Mouse (Mus musculus) heart, embryonic 16.5 days (tissue): ENCODE measurements around the gene 5330417C22Rik. TPM values are rescaled to one million over a fixed set of nuclear protein-coding genes. Genes with fewer than 3 reads are reported as not detected.

ENCODE experiments used
- ATAC-seq: fragments of 200-750 bp; cut with Nextera tagmentation; replicated peaks from 2 replicates; pipeline ENCODE4 v1.8.0; 2017; ENCODE audit warnings: moderate number of reproducible peaks; ENCODE audit not compliant: insufficient read depth, low FRiP score; ENCODE audit errors: extremely low read depth
- H3K27ac ChIP-seq: fragments of 300-500 bp; sonication (generic); 2 replicates; pipeline ENCODE4 v1.5.1; 2014; ENCODE audit warnings: mild to moderate bottlenecking, low read length, control low read depth, moderate library complexity
- H3K27me3 ChIP-seq: fragments of 300-500 bp; sonication (generic); 2 replicates; pipeline ENCODE4 v1.6.1; 2014; ENCODE audit warnings: low read length, mixed read lengths; ENCODE audit not compliant: control insufficient read depth, insufficient read depth
- H3K36me3 ChIP-seq: fragments of 300-500 bp; sonication (generic); 2 replicates; pipeline ENCODE4 v1.6.1; 2014; ENCODE audit not compliant: control insufficient read depth, insufficient read depth
- H3K4me1 ChIP-seq: fragments of 300-500 bp; sonication (generic); 2 replicates; pipeline ENCODE4 v1.6.1; 2014; ENCODE audit warnings: low read length, mixed read lengths; ENCODE audit not compliant: control insufficient read depth, insufficient read depth
- H3K4me2 ChIP-seq: fragments of 300-500 bp; sonication (generic); 2 replicates; pipeline ENCODE4 v1.6.1; 2014; ENCODE audit warnings: low read depth, mild to moderate bottlenecking, control low read depth, low read length
- H3K4me3 ChIP-seq: fragments of 300-500 bp; sonication (generic); 2 replicates; pipeline ENCODE4 v1.5.1; 2014; ENCODE audit warnings: mild to moderate bottlenecking, control low read depth, low read length
- H3K9ac ChIP-seq: fragments of 300-500 bp; sonication (generic); 2 replicates; pipeline ENCODE4 v1.6.1; 2014; ENCODE audit warnings: low read length, control low read depth
- H3K9me3 ChIP-seq: fragments of 300-500 bp; sonication (generic); replicated peaks from 2 replicates; pipeline ENCODE4 v1.6.1; 2016; ENCODE audit warnings: low read length; ENCODE audit not compliant: control insufficient read depth
- WGBS: fragments of 180-500 bp; shearing (Covaris S2); extraction: QIAGEN DNeasy Blood & Tissue Kit; methylation state at CpG from one replicate; pipeline ENCODE4 v1.1.7; 2014; 5-methylcytosine and 5-hydroxymethylcytosine counted together
- polyA plus RNA-seq: library from polyadenylated mRNA; unstranded; fragments of >200 nt; fragmentation: Nextera tagmentation; extraction: Ambion mirVana; gene quantifications from 2 replicates; pipeline ENCODE4 v1.2.1, GENCODE M21; 2015

5330417C22Rik gene
- polyA plus RNA-seq, 1 experiment from 2014 or later, result 1.9 TPM

- Histone ChIP-seq H3K4me3 (peak within 1 kb of the TSS; percentile 78), H3K4me1 (peaks cover 4% of the 10 kb centered on the region; the same call in 1 of the 2 replicates), H3K36me3 (no peaks in the 10 kb centered on the region; the same call in 1 of the 2 replicates), H3K4me2 (peak within 1 kb of the TSS; percentile 100), H3K27me3 (peaks cover 8% of the 10 kb centered on the region), H3K9me3 (peaks cover 6% of the 10 kb centered on the region; the same call in 1 of the 2 replicates), H3K27ac (no peak within 1 kb of the TSS), H3K9ac (peak within 1 kb of the TSS; percentile 77)
- WGBS, result 8% methylated on average over 62 of the region's 67 CpGs
- 0 out of 2 replicates have a peak, but pooled peaks have one; percentile 20 for ATAC-seq
Measured at GRCm38 (mm10) chr3:108414857-108415830, 121.2 kb downstream of the 5330417C22Rik start, which contains the start of gene Celsr2. Gene Celsr2 (minus strand): TSS chr3:108415552.

- Histone ChIP-seq H3K4me2 (no peak overlapping the region), H3K4me1 (peaks cover 4% of the 10 kb centered on the region; the same call in 1 of the 2 replicates)
- WGBS, result 93% methylated on average over 35 of the region's 35 CpGs
Measured at GRCm38 (mm10) chr3:108413634-108414360, 122.5 kb downstream of the 5330417C22Rik start.

GRCm38 (mm10) chr3:108411754-108412121, 124.6 kb downstream of the 5330417C22Rik start:
- no peaks in the 10 kb centered on the region; the same call in 1 of the 2 replicates for H3K36me3 ChIP-seq
- no peak overlapping the region for H3K4me2 ChIP-seq
- H3K9ac ChIP-seq, result no peak overlapping the region
- no peak overlapping the region for H3K4me3 ChIP-seq
- 0 out of 2 replicates have a peak, but pooled peaks have one; percentile 19 for ATAC-seq
- 53% methylated on average over 8 of the region's 8 CpGs for WGBS
- peaks cover 6% of the 10 kb centered on the region; the same call in 1 of the 2 replicates for H3K9me3 ChIP-seq
- no peak overlapping the region for H3K27ac ChIP-seq
- peaks cover 4% of the 10 kb centered on the region; the same call in 1 of the 2 replicates for H3K4me1 ChIP-seq
- peaks cover 6% of the 10 kb centered on the region for H3K27me3 ChIP-seq

More at GRCm38 (mm10) chr3:108413634-108414360, 122.5 kb downstream of the 5330417C22Rik start:
- Histone ChIP-seq H3K9ac (no peak overlapping the region), H3K27me3 (peaks cover 8% of the 10 kb centered on the region), H3K9me3 (peaks cover 6% of the 10 kb centered on the region; the same call in 1 of the 2 replicates), H3K36me3 (no peaks in the 10 kb centered on the region; the same call in 1 of the 2 replicates), H3K4me3 (no peak overlapping the region), H3K27ac (no peak overlapping the region)
- no peak for ATAC-seq

- Histone ChIP-seq H3K4me3 (no peak overlapping the region), H3K27ac (peak overlapping the region; percentile 16; the same call in 1 of the 2 replicates), H3K4me2 (no peak overlapping the region), H3K27me3 (0 out of 2 replicates have a peak, but pooled peaks cover under 1% of the 10 kb centered on the region), H3K9me3 (peaks cover 6% of the 10 kb centered on the region; the same call in 1 of the 2 replicates), H3K4me1 (peaks cover 4% of the 10 kb centered on the region; the same call in 1 of the 2 replicates), H3K36me3 (no peaks in the 10 kb centered on the region; the same call in 1 of the 2 replicates), H3K9ac (no peak overlapping the region)
- ATAC-seq, result no peak
- WGBS, result 63% methylated on average over 5 of the region's 5 CpGs
Measured at GRCm38 (mm10) chr3:108411026-108411753, 125.1 kb downstream of the 5330417C22Rik start.

GRCm38 (mm10) chr3:108410359-108410714, 126.0 kb downstream of the 5330417C22Rik start:
- H3K36me3 ChIP-seq, result no peaks in the 10 kb centered on the region; the same call in 1 of the 2 replicates
- ATAC-seq, result no peak
- H3K27ac ChIP-seq, result no peak overlapping the region
- peaks cover 4% of the 10 kb centered on the region; the same call in 1 of the 2 replicates for H3K4me1 ChIP-seq
- no peak overlapping the region for H3K4me3 ChIP-seq
- H3K4me2 ChIP-seq, result no peak overlapping the region
- 48% methylated on average over 5 of the region's 5 CpGs for WGBS
- peak overlapping the region; percentile 13; the same call in 1 of the 2 replicates for H3K9ac ChIP-seq
- H3K9me3 ChIP-seq, result peaks cover 6% of the 10 kb centered on the region; the same call in 1 of the 2 replicates
- H3K27me3 ChIP-seq, result no peaks in the 10 kb centered on the region

GRCm38 (mm10) chr3:108409656-108410358, 126.5 kb downstream of the 5330417C22Rik start:
- no peaks in the 10 kb centered on the region; the same call in 1 of the 2 replicates for H3K4me1 ChIP-seq
- no peak overlapping the region for H3K4me3 ChIP-seq
- H3K36me3 ChIP-seq, result no peaks in the 10 kb centered on the region; the same call in 1 of the 2 replicates
- no peak overlapping the region for H3K4me2 ChIP-seq
- ATAC-seq, result no peak
- H3K9ac ChIP-seq, result no peak overlapping the region
- peaks cover 6% of the 10 kb centered on the region; the same call in 1 of the 2 replicates for H3K9me3 ChIP-seq
- WGBS, result 61% methylated on average over 8 of the region's 8 CpGs
- no peak overlapping the region for H3K27ac ChIP-seq
- no peaks in the 10 kb centered on the region for H3K27me3 ChIP-seq

- H3K4me2 ChIP-seq, result no peak overlapping the region
- ATAC-seq, result no peak
- no peak overlapping the region for H3K4me3 ChIP-seq
- H3K4me1 ChIP-seq, result no peaks in the 10 kb centered on the region
- H3K9ac ChIP-seq, result no peak overlapping the region
- H3K27me3 ChIP-seq, result no peaks in the 10 kb centered on the region
- WGBS, result 81% methylated on average over 8 of the region's 8 CpGs
- H3K36me3 ChIP-seq, result no peaks in the 10 kb centered on the region; the same call in 1 of the 2 replicates
- H3K9me3 ChIP-seq, result 0 out of 2 replicates have a peak, but pooled peaks cover 3% of the 10 kb centered on the region
- H3K27ac ChIP-seq, result no peak overlapping the region
Measured at GRCm38 (mm10) chr3:108408517-108409008, 127.8 kb downstream of the 5330417C22Rik start.
